Mouse (Mus musculus): ENCODE data around the gene Plekhb2.

The Plekhb2 gene

DNA sequence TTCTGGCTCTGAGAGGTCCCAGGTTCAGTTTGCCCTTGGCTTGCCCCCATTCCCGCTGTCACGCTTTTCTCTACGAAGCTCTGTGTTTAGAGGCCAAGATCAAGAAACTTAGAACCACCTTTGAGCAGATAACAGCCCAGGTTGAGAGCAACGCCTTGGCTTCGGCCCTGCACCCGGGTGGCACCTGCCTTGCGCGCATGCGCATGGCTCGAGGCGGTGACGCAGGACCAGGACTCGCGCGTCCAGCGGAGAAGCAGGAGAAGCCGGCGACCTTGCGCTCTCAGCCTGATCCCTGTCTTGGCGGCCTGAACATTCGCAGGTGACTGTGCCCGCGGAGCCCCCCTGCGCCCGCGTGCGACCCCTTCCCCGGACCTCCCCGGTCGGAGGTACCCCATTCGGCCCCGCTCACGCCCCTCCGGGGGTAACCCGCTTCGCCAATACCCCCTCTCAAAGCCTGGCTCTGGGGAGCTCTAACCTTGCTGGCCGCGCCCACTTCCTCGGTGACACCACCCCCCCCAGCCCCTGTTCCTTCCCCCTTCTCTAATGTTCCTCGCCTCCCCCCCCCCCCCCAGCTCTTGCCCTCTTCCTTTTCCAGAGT is at the start of gene Plekhb2:
Gene Plekhb2 (plus strand): TSS at position 232 of the 598 bp plus-strand sequence.
- DNase-seq: peak; percentile 99

DNA sequence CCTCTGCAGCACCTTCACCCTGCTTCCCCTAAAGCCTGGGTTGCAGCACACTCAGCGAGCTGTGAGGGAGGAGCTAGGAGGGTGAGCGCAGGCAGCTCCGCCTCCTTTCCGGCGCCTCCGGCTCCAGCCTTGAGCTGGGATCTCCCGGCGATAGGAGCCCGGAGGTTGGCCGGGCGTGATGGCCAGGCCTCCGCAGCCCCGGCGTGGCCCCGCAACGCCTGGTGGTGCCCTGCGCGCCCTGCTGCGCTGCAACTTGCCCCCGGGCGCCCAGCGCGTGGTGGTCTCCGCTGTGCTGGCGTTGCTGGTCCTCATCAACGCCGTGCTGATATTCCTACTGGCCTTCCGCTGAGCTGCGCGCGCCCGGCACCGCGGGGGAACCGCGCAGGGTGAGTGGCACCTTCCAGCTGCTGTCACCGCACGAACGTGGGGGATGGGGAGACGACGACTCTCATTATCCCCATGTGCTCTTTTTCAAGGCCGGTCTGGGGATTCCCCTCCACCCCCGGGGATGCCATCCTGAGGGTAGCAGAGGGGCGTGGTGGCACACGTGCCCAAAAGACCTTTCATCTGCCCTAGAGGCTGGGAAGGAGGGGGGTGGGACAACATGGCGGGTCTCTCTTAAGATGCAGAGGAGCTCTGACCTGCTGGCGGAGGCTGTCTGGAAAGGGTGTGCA is 48.0 kb upstream of the Plekhb2 start:
- DNase-seq: peak; percentile 98

DNA sequence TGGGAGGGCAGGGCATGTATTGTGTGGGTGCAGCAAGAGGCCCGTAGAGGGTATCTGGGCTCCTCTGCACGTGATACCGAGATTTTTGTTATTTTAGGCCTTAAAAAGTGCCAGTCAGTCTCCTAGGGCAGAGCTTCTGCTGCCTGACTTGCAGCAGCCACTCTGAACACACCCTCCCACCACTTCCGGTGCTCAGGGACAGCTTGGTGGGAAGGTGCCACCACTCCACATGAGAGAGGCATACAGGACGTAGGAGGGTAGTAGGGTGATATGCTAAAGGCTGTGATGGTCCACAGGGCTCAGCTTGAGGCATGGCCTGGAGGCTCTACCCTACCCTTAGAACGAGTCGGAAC is 47.5 kb upstream of the Plekhb2 start:
- peak; percentile 88 for DNase-seq

GRCm38 (mm10) chr1:34804863-34805262 is 44.9 kb upstream of the Plekhb2 start:
- DNase-seq: no peak

- peak; percentile 91 for DNase-seq
Measured at GRCm38 (mm10) chr1:34805931-34806520, 43.8 kb upstream of the Plekhb2 start.

DNA sequence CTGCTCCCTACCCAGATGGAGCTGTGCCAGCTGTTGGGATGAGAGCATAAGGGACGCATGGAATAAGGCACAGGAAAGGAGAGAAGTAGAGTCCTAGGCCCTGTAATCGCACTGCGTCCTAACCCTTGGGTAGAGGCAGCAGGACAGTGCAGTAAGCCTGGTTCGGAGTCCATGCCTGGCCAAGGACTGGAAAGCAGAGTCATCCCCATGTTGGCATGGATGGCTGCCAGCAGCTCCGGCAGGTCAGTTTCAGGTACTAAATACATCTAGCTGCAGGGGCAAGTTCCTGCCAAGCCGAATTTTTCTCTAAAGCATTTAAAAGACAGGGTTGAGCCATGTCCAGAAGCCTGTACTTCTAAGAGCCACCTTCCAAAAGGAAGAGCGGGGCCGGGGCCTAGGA is 41.3 kb upstream of the Plekhb2 start:
- DNase-seq: no peak

DNA sequence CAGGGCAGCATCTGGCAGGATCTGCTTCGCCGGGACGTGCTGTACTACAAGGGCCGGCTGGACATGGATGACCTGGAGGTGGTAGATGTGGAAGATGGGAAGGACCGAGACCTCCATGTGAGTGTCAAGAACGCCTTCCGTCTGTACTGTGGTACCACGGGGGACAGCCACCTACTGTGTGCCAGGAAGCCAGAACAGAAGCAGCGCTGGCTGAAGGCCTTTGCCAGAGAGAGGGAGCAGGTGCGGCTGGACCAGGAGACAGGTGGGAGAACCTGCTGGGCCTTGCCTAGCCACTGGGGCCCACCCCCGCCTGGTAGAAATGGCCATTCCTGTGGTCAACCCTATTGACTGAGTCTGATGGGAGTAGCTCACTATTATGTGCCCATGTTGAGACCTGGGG is 39.5 kb upstream of the Plekhb2 start:
- no peak for DNase-seq

GRCm38 (mm10) chr1:34811035-34811434 is 38.7 kb upstream of the Plekhb2 start:
- no peak for DNase-seq

DNA sequence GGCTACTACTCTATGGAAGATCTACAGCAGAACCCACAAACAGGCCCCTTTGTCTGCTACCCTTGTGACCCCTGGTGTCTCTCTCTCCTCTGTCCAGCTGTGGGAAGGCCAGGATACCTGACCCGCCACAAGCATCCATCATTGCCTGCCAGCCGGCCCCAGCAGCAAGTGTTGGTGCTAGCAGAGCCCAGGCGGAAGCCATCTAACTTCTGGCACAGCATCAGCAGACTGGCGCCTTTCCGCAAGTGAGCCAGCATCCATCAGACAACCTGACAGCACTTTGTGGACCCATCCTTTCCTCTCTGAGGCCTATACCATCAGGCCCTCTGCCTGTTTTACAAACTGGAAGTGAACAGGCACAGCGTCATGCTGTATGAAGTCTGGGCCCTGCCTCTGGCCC is 38.2 kb upstream of the Plekhb2 start:
- peak; percentile 89 for DNase-seq

DNA sequence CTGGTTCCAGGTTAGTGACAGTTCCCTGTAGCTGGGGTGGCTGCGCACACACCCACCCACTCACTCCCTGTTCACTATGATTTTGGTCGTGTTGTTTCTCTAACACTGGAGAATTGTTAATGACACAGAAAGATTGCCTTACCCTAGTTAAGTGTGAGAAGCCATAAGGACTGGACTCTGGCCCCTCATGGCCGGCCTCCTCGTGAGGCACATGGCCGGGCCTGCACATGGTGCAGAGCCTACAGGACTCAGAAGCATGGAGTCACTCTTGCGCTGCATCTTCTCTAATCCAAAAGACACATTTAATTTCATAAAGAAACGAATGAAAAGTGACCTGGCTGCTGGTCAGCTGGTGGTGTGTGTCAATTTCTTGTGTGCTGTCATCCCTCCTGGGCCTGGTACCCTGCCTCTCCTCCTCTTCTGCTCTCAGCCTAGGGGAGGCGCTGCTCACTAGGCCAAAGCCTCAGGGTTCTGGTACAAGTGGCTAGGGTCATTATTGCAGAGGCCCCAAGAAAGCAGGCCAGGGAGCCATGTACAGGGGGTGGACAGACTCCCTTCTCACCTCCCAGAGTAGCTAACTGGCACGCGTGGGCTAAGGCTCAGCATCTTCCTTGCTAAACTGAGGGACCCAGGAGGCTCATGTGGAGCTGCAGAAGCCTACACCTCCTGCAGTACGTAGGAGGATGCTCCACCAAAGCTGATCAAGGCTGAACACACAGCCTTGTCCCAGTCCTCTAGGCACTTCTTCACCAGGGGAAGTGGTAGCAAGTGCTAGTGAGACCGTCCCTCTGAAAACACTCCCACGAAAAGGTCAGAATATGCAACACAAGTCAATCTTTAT is 37.1 kb upstream of the Plekhb2 start:
- no peak for DNase-seq

DNA sequence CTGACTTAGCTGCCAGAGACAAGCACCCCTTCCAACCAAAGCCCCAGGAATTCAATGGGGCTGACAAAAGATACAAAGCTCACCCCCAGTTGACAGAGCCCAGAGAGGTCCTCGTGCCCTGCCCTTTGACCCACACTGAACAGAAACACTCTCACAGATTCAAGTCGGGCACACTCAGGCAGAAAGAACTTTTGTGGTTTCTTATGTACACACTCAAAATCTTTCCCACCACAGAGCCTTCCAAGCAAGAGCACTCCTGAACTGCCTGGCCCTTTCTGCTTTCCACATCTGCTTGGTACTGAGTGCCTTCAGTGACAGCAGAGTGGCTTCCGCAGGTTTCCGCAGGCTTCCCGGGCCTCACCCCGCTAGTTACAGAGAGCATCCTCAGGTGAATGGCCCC is 33.9 kb upstream of the Plekhb2 start:
- DNase-seq: no peak

DNA sequence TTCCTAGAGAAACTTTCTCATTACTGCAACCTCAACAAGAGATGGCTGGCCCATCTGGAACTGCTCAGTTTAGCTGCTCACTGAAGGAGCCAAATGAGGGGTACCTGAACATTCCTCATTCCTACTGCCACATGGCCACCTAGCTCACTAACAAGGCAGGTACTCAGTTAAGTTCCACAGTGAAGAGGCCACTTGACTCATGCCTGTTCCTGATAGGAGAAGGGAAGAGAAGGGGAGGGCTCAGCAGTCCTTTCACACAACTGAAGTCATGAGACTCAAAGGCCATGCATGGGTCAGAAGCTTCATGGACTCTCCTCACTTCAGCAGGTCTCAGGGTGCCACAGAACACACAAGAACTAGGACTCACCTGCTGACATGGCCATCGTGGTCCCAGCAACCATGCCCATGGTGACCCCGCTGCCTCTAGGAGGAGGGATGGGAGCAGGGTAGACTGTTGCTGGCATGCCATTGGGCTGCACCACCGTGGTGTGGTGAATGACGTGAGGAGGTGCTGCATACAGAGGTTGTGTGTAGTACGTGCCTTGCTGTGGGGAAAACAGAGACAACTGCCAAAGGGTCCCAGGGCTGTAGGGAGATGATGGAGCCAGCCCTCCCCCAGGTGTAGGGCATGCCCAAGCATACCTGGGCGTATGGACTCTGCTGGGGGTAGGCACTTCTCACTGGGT is 30.4 kb upstream of the Plekhb2 start:
- peak; percentile 92 for DNase-seq

GRCm38 (mm10) chr1:34821411-34821810 is 28.4 kb upstream of the Plekhb2 start:
- DNase-seq: no peak

DNA sequence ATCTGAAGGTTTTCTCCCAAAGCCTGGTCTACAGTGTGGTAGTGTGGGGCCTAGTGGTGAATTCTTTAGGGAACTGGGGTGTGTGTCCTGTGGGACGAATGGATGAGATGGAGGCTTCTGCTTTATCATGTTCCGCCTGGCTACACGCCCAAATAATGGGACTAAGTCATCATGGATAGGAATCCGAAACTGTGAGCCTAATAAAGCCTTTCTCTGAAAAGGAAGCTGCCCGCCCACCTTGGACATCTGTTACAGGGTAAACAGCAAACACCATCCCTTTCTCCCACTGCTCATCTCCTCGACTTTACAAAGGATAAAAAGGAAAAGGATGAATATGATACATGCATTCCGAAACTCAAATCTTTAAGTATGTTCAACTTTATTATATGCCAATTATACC is 27.8 kb upstream of the Plekhb2 start:
- no peak for DNase-seq

DNA sequence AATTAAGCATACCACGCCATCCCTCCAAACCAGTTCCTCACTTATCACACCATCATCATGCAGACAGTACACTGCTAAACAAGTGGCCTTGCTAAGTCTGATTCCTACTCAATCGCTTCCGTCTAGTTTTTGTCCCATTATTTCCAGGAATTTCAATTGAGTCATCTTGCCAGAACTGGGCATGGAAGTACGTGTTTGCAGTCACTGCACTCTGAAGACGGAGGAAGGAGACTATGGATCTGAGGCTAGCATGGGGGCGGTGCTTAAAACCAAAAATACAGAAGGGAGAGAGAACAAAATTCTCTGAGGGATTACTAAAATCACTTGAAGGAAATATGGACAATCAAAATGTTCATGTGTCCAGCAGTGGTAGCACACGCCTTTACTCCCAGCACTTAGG is 27.0 kb upstream of the Plekhb2 start:
- DNase-seq: no peak

DNA sequence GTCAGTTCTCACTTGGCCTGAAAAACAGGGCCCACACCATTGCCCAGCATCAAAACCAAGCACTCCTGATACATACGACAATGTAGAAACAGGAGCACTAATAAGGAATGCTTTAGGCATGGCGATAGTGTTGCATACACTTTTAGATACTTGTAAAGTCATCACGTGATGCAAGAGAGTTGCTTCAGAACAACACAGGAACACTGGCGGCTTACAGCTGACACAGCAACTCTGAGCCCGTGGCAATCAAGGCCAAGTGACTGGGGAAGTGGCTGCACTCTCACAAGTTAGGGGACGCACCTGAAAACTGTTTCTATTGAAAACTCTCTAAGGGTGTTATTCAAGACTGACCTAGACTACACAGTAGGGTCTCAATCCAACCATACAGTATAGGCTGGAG is 26.4 kb upstream of the Plekhb2 start:
- peak; percentile 91 for DNase-seq

- no peak for DNase-seq
Measured at GRCm38 (mm10) chr1:34824208-34824607, 25.6 kb upstream of the Plekhb2 start.

GRCm38 (mm10) chr1:34825909-34826308 is 23.9 kb upstream of the Plekhb2 start:
- no peak for DNase-seq

DNA sequence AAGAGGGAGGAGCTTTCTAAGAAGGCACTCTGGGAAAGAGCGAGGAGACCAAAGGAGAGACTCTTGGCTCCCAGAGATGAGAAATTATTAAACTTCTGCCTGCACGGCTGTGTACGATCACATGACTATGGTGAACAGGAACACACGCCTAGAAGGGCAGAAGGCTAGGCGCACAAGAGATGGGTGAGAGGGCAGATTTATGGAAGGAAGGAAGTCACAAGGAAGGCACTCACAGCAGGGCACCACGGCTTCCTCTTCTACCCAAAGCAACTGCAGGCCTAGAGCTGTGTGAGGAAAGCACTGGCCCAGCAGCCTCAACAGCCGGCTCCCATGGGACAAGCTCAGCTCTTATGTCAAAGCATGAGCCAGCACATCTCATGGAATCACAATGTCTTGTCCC is 21.9 kb upstream of the Plekhb2 start:
- DNase-seq: peak; percentile 96

- DNase-seq: no peak
Measured at GRCm38 (mm10) chr1:34828528-34829294, 21.1 kb upstream of the Plekhb2 start.

- DNase-seq: no peak
Measured at GRCm38 (mm10) chr1:34830934-34831333, 18.8 kb upstream of the Plekhb2 start.

GRCm38 (mm10) chr1:34831381-34831780 is 18.4 kb upstream of the Plekhb2 start:
- no peak for DNase-seq

All from heart, adult 11 months (tissue).